Mouse (Mus musculus) gastrocnemius, postnatal 14 days (tissue): ENCODE results near the gene Rab33b. TPM values are rescaled to one million over a fixed set of nuclear protein-coding genes. Genes with fewer than 3 reads are reported as not detected.

Source experiments
- total RNA-seq, 2 experiments: library from RNA; stranded (reverse); gene quantifications; 2 replicates each; pipeline ENCODE4 v1.2.3; 2021

Gene Rab33b
- total RNA-seq, 2 experiments from 2014 or later = 8.1 to 9.5 TPM

Other genes with a start within 250 kb of the Rab33b start
- gene Elf2, start 143.3 kb upstream of the Rab33b start, total RNA-seq = 10 to 100 TPM; 43.5 to 43.6 TPM
- under 1 TPM; 0.24 to 0.29 TPM for gene Mgarp, start 87.2 kb upstream of the Rab33b start, total RNA-seq
- 1,000 to 10,000 TPM; 1,012 to 1,143 TPM for gene Ndufc1, start 74.9 kb upstream of the Rab33b start, total RNA-seq
- 10 to 100 TPM; 37.9 to 55.4 TPM for gene Naa15, start 68.8 kb upstream of the Rab33b start, total RNA-seq
- 100 to 1,000 TPM; 113 to 116 TPM for gene Setd7, start 77.0 kb downstream of the Rab33b start, total RNA-seq
- gene Mgst2, start 176.4 kb downstream of the Rab33b start, total RNA-seq = under 1 TPM; 0.33 to 0.49 TPM